Mouse (Mus musculus): ENCODE data around the gene Tns1.

GRCm38 (mm10) chr1:73930411-73931134 lies 193.7 kb downstream of the Tns1 start:
- no peak for TF ChIP-seq POLR2A (IDR thresholded peaks at IDR 0.05; ENCODE audit: insufficient read length, low read depth)
- no peak for TF ChIP-seq POLR2AphosphoS2 (IDR thresholded peaks at IDR 0.05; ENCODE audit: insufficient read length, low read depth)
- TF ChIP-seq MAX (IDR thresholded peaks at IDR 0.05; ENCODE audit: low read depth), result no peak
- TF ChIP-seq USF1 (IDR thresholded peaks at IDR 0.05; ENCODE audit: low read depth), result no peak
- no peak for TF ChIP-seq MYOG (IDR thresholded peaks at IDR 0.05; ENCODE audit: control insufficient read depth in 1 of 3, insufficient read depth in 1 of 3, insufficient read length in 2 of 3, low read depth in 2 of 3)
- TF ChIP-seq TCF12 (IDR thresholded peaks at IDR 0.05; ENCODE audit: insufficient read depth, poor library complexity, severe bottlenecking), result no peak
- no peak for TF ChIP-seq TCF3 (IDR thresholded peaks at IDR 0.05; ENCODE audit: insufficient read length, low read depth)
- no peak for TF ChIP-seq E2F4 (IDR thresholded peaks at IDR 0.05; ENCODE audit: insufficient read depth)
